Mouse (Mus musculus): ENCODE data around the gene Ttll9.

- no peak for TF ChIP-seq POLR2A (IDR thresholded peaks at IDR 0.05; ENCODE audit: low read depth, low read length)
- no peak for TF ChIP-seq CTCF (IDR thresholded peaks at IDR 0.05; ENCODE audit: extremely low read depth, insufficient read length, insufficient replicate concordance, low read depth, low read length)
These were observed 46.2 kb upstream of the Ttll9 start for GRCm38 (mm10) chr2:152916111-152916510.
